Mouse (Mus musculus) intestine, embryonic 16.5 days (tissue): ENCODE measurements around the gene Ubfd1. TPM values are rescaled to one million over a fixed set of nuclear protein-coding genes. Genes with fewer than 3 reads are reported as not detected.
A peak's percentile ranks its signal among the peaks of the same experiment; 100 is the strongest.
"Not testable (repeated sequence)": the region's sequence is repeated elsewhere in the genome, so short reads cannot be mapped to it uniquely, and the experiment has no call there.

Source experiments
- ATAC-seq: fragments of 200-750 bp; cut with Nextera tagmentation; 2 replicates; pipeline ENCODE4 v1.8.0; 2017; ENCODE audit warnings: moderate TSS enrichment, moderate library complexity
- H3K27ac ChIP-seq: fragments of 300-500 bp; sonication (generic); 2 replicates; pipeline ENCODE4 v1.5.1; 2014; ENCODE audit warnings: mild to moderate bottlenecking, low read length
- H3K27me3 ChIP-seq: fragments of 300-500 bp; sonication (generic); replicated peaks from 2 replicates; pipeline ENCODE4 v1.6.1; 2014; ENCODE audit warnings: low read length, control low read depth, mixed read lengths; ENCODE audit not compliant: control insufficient read depth, insufficient read depth
- H3K36me3 ChIP-seq: fragments of 300-500 bp; sonication (generic); 2 replicates; pipeline ENCODE4 v1.6.1; 2014; ENCODE audit warnings: low read length, control low read depth; ENCODE audit not compliant: control insufficient read depth, insufficient read depth
- H3K4me1 ChIP-seq: fragments of 300-500 bp; sonication (generic); 2 replicates; pipeline ENCODE4 v1.6.1; 2014; ENCODE audit warnings: low read length, control low read depth, mixed read lengths; ENCODE audit not compliant: control insufficient read depth, insufficient read depth
- H3K4me2 ChIP-seq: fragments of 300-500 bp; sonication (generic); 2 replicates; pipeline ENCODE4 v1.6.1; 2014; ENCODE audit warnings: low read depth, low read length, control low read depth
- H3K4me3 ChIP-seq: fragments of 300-500 bp; sonication (generic); 2 replicates; pipeline ENCODE4 v1.5.1; 2014; ENCODE audit warnings: mild to moderate bottlenecking, low read length
- H3K9ac ChIP-seq: fragments of 300-500 bp; sonication (generic); 2 replicates; pipeline ENCODE4 v1.6.1; 2014; ENCODE audit warnings: low read depth, low read length
- H3K9me3 ChIP-seq: fragments of 300-500 bp; sonication (generic); 2 replicates; pipeline ENCODE4 v1.6.1; 2016; ENCODE audit warnings: low read length, control low read depth; ENCODE audit not compliant: control insufficient read depth
- WGBS: fragments of 180-500 bp; shearing (Covaris S2); extraction: QIAGEN DNeasy Blood & Tissue Kit; methylation state at CpG from one replicate; pipeline ENCODE4 v1.1.7; 2014; 5-methylcytosine and 5-hydroxymethylcytosine counted together
- polyA plus RNA-seq: library from polyadenylated mRNA; unstranded; fragments of >200 nt; fragmentation: Nextera tagmentation; extraction: Ambion mirVana; gene quantifications from 2 replicates; pipeline ENCODE4 v1.2.1, GENCODE M21; 2015

Ubfd1 gene
- polyA plus RNA-seq, 1 experiment from 2014 or later, result 39.5 TPM

DNA sequence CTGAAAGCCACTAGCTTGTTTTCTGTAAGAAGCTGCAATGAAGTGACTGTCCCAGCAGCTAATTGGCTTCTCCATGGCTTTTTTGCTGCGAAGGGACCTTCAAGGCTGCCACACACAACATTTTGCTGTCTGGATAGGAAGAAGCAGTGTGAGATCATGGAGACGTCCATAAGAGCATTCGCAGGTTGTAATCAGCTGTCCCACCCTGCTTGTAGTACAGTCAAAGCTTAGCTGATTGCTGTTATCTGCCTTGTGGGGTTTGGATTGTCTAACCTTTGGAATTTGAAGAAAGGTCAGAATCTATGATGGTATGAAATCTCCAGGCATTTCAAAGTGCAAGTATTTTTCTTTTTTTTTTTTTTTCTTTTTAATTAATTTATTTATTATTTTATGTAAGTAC, 7.4 kb downstream of the Ubfd1 start:
- ATAC-seq, result peak; percentile 88
- Histone ChIP-seq H3K4me2 (no peak overlapping the region), H3K27me3 (no peaks in the 10 kb centered on the region), H3K27ac (peak overlapping the region; percentile 78), H3K9me3 (no peaks in the 10 kb centered on the region), H3K4me3 (no peak overlapping the region), H3K4me1 (peaks cover 14% of the 10 kb centered on the region), H3K9ac (no peak overlapping the region; the same call in 1 of the 2 replicates), H3K36me3 (peaks cover 29% of the 10 kb centered on the region)
- WGBS, result 65% methylated on average over 3 of the region's 3 CpGs

DNA sequence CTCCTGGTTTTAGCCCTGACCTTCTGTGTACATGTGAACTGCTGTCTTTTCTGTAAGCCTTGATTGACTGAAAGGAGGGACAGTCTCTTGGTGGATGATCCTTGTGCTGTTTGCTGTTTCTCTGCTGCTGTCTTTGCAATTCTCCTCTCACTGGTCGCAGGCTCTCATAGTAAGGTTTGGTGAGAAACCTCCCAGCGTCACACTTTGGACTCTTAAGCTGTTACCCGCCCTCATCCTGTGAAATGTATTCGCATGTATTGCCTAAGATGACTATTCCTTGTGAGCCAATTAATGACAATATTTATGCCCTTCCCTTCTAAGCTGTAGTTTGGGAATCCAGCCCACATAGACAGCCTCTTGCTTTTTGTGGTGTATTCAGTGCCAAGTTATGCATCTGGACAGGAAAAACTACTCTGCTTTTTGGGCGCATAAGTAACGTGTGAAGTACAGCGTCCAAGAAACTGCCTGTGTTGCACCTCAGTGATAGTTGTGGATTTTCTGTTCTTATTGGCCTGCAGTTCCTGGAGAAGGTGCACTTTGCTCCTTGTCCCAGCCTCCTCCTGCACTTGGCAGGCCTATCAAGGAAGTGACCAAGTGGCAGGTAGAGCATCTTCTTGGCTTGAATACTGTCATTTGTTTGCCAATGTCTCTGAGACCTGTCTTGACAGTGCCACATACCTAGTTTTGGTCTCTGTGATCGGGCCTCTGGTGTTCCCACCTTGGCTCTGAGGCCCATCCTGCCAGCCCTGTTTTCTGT, 13.0 kb downstream of the Ubfd1 start:
- H3K27ac ChIP-seq, result peak overlapping the region; percentile 59; the same call in 1 of the 2 replicates
- H3K4me1 ChIP-seq, result peaks cover 10% of the 10 kb centered on the region
- H3K9me3 ChIP-seq, result no peaks in the 10 kb centered on the region
- peak; percentile 75 for ATAC-seq
- no peak overlapping the region for H3K9ac ChIP-seq
- no peak overlapping the region for H3K4me2 ChIP-seq
- no peaks in the 10 kb centered on the region for H3K27me3 ChIP-seq
- peaks cover 27% of the 10 kb centered on the region for H3K36me3 ChIP-seq
- no peak overlapping the region for H3K4me3 ChIP-seq
- WGBS, result 78% methylated on average over 8 of the region's 8 CpGs

DNA sequence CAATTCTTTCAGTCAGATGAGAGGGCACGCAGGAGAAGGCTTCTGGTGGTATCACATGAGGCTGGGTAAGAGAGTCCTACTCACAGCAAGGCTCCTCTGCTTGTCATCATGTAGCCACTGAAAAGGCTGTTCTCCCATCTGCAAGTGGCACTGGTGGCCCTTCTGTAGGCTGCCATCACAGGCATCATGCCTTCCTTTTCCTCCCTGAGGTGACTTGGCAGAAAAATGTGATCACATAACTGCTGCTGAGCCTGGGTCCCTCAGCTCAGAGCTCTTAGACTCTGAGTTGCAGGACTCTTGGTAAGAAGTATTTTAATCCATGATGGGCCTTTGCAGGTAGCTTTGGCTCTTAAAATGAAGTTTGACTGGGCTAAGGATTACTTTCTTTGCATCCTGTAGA, 14.1 kb downstream of the Ubfd1 start:
- Histone ChIP-seq H3K9ac (no peak overlapping the region), H3K27me3 (no peaks in the 10 kb centered on the region), H3K27ac (no peak overlapping the region), H3K4me3 (no peak overlapping the region), H3K4me1 (peaks cover 10% of the 10 kb centered on the region), H3K4me2 (no peak overlapping the region), H3K9me3 (no peaks in the 10 kb centered on the region), H3K36me3 (peaks cover 20% of the 10 kb centered on the region)
- WGBS, result 89% methylated on average over 1 of the region's 1 CpGs
- ATAC-seq, result no peak

DNA sequence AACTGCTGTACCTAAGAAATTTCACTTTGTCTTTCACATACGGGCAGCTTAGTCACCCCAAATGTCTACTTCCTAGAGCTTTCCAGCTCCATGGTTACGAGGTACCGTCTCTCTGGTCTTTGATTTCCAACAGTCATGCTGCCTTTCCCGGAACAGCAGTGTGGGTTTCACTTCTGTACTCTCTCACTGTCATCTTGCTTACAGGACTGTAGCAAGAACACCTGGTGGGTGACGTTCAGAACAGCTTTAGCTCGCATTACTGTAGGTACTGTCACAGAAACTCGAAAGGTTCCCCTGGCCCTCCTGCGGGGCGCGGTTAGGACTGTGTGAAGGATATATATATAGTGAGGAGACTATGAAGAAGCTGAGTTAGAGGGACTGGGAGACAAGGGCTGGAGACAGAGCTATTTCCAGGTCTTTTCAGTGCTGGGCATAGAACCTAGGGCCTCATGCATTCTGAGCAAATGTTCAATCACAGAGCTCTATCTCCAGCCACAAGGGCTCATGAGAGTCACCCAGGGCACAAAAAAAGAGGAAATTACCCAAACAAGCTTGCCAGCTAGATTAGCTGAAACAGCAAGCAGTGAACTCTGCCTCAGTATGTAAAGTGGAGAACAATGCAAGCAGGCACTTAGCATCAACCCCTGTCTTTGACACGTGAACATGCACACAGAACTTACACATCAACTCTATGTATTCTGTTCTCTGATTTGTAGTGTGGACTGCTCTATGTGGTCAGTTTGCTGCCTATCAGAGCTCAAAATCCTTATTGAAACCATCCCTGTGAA, 20.4 kb downstream of the Ubfd1 start:
- no peak for ATAC-seq
- Histone ChIP-seq H3K9ac (no peak overlapping the region), H3K36me3 (peaks cover 14% of the 10 kb centered on the region; the same call in 1 of the 2 replicates), H3K27ac (no peak overlapping the region), H3K4me1 (no peaks in the 10 kb centered on the region), H3K4me3 (no peak overlapping the region), H3K9me3 (no peaks in the 10 kb centered on the region), H3K4me2 (no peak overlapping the region), H3K27me3 (no peaks in the 10 kb centered on the region)
- WGBS, result 86% methylated on average over 11 of the region's 11 CpGs

DNA sequence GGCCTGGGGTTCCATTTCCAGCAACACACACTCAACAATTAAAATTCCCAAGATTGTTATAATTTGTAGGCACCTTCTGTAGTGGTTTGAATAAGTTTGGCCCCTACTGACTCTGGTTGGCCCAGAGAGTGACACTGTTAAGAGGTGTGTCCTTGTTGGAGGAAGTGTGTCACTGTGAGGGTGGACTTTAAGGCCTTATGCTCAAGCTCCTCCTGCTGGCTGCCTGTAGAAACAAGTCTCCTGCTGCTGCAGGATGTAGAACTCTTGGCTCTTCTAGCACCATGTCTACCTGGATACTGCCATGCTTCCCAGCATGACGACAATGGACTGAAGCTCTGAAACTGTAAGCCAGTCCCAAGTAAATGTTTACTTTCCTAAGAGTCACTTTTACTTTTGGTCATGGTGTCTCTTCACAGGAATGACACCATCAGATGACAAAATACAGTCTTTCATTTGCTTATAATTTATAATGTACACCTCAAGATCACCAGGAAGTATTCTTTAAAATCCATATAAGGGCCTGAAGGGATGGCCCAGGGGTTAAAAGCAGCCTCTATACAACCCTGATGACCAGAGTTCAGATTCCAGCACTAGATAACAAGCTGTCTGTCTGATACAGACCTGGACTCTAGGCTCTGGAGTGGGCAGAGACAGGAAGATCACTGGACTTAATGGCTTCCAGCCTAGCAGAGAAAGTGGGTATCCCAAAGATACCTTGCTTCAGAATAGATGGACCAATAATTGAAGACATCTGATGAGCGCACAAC, 27.8 kb downstream of the Ubfd1 start:
- Histone ChIP-seq H3K4me1 (peaks cover 1% of the 10 kb centered on the region), H3K9me3 (no peaks in the 10 kb centered on the region), H3K9ac (no peak overlapping the region), H3K27ac (no peak overlapping the region), H3K36me3 (peaks cover 29% of the 10 kb centered on the region), H3K4me2 (no peak overlapping the region), H3K27me3 (no peaks in the 10 kb centered on the region), H3K4me3 (no peak overlapping the region)
- WGBS, result 89% methylated on average over 2 of the region's 2 CpGs
- ATAC-seq, result peak; percentile 66

DNA sequence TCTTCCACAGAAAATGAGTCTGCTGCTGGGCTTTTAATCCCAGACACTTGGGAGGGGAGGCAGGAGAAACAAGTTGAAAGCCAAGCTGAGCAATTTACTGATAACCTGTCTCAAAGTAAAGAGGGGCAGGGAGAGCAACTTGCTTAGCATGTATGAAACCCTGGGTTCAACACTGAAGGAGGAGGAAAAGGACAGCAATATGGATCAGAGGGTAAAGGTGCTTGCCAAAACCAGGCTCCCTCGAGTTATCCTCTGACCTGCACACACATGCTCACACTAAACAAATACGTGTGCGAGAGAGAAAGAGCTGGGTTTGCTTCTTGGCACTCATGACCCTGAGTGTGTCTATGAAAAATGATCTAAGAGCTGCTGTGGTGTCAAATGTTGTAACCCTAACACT, 31.0 kb downstream of the Ubfd1 start:
- no peak for ATAC-seq
- Histone ChIP-seq H3K36me3 (peaks cover 22% of the 10 kb centered on the region), H3K27me3 (no peaks in the 10 kb centered on the region), H3K4me3 (no peak overlapping the region), H3K4me1 (peaks cover 9% of the 10 kb centered on the region), H3K9ac (no peak overlapping the region), H3K27ac (no peak overlapping the region), H3K4me2 (no peak overlapping the region), H3K9me3 (no peaks in the 10 kb centered on the region)
- WGBS, result 82% methylated on average over 3 of the region's 3 CpGs

DNA sequence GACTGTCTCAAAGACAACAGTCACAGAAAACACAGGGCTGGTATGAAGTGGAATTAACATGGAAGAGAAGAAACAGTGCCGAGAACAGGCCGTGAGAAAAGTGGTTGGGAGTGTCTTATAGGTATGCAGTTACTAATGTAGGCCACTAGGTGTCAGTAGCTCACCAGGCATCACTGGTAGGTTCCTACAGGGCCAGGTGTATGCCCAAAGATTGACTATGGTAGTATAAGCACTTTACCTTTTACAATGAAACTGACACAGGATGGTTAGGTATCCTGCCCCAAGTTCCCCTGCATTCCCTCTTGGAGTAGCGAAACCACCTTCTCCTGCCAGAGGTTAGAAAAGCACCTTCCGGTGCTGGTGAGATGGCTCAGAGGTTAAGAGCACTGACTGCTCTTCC, 32.2 kb downstream of the Ubfd1 start:
- Histone ChIP-seq H3K4me3 (no peak overlapping the region), H3K9me3 (no peaks in the 10 kb centered on the region)
- 59% methylated on average over 4 of the region's 4 CpGs for WGBS

DNA sequence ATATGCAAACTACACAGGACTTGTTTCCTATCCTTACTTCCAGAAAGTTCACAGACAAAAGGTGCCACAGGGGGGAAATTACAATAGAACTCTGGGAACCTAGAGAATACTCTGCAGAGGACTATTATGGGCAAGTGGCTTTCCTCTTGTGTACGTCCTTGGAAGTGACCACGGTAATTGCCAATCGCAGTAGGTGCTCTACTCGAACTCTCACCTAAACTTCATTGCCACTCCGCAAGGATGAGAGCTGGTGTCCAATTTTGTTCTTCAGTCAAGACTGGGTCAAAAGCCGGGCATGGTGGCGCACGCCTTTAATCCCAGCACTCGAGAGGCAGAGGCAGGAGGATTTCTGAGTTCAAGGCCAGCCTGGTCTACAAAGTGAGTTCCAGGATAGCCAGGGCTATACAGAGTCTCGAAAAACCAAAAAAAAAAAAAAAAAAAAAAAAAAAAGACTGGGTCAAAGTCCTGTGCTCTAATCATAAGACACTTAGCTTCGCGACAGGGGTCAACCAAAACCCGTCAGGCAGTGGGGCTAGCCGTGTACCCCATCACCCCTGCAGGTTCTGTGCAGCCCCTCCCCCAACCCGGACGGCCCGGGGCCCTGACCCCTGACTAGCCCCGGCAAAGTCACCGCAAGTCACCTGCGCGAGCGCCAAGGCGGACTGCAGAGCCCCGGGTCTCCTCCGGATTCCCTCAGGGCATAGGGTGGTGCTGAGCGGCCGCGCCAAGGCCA, 34.2 kb downstream of the Ubfd1 start:
- 7% methylated on average over 26 of the region's 28 CpGs for WGBS
- not testable (repeated sequence) for H3K36me3 ChIP-seq, H3K4me1 ChIP-seq, H3K9me3 ChIP-seq, H3K27me3 ChIP-seq
- Histone ChIP-seq H3K27ac (peak overlapping the region; percentile 1; the same call in 1 of the 2 replicates), H3K4me2 (peak overlapping the region; percentile 75), H3K4me3 (peak overlapping the region; percentile 70), H3K9ac (peak overlapping the region; percentile 88)
- ATAC-seq, result peak; percentile 84

More for the DNA sequence above, 32.2 kb downstream of the Ubfd1 start:
- H3K36me3 ChIP-seq, result peaks cover 22% of the 10 kb centered on the region
- no peak overlapping the region for H3K9ac ChIP-seq
- ATAC-seq, result no peak
- no peaks in the 10 kb centered on the region for H3K27me3 ChIP-seq
- H3K27ac ChIP-seq, result no peak overlapping the region
- H3K4me2 ChIP-seq, result 0 out of 2 replicates have a peak overlapping the region, but pooled peaks have one; percentile 10
- H3K4me1 ChIP-seq, result peaks cover 9% of the 10 kb centered on the region
